Mouse (Mus musculus) kidney, adult 2 months (tissue): ENCODE data around the gene Fkbp1b.

Experiments
- CTCF ChIP-seq: fragments of 200-500 bp; conservative IDR thresholded peaks from 2 replicates; pipeline ENCODE4 v1.5.1; 2011; ENCODE audit warnings: low read depth, mild to moderate bottlenecking, control low read depth, low read length, moderate library complexity, mixed read lengths; ENCODE audit not compliant: insufficient read depth, insufficient read length
- POLR2A ChIP-seq: fragments of 200-500 bp; IDR thresholded peaks from one replicate; pipeline ENCODE4 v1.6.1; 2011; ENCODE audit warnings: low read depth, low read length, control low read depth

- TF ChIP-seq CTCF (no peak), POLR2A (no peak)
These were observed 56.9 kb downstream of the Fkbp1b start for GRCm38 (mm10) chr12:4784466-4784865.
